Mouse (Mus musculus): ENCODE results near the gene Man2c1.

The Man2c1 gene

DNA sequence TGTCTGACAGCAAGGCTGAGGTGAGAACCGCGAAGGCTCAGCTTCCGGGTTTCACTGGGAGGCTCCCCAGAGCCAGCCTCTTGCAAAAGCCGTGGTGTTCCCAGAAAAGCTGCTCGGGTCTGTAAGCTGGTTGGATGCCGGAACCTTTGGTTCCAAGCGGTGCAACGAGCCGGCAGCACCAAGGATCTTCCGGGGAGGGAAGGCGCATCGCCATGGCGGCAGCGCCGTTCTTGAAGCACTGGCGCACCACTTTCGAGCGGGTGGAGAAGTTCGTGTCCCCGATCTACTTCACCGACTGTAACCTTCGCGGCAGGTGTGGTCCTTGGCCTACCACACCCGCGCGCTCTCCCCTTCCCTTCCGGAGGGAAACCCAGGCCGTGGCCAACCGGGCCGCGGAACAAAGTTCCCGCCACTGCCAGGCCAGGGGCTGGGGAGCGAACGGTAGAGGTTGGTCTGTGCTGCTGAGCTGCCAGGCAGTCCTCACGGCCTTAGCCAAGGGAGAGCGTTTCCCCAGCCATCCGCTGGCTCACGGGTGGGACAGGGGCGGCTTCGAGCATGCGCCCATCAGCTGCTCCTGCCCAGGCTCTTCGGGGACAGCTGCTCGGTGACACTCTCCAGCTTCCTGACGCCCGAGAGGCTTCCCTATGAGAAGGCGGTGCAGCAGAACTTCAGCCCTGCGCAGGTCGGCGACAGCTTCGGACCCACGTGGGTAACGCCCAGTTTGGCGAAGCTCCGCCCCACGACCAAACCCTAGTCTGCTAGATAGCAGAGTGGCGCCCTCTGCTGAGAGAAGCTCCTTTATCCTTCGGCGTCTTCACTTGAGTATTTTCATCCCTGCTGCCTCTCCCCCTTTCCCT is at the start of gene Man2c1:
TSS of gene Man2c1 (plus strand) at position 114 of the 857 bp plus-strand sequence.
- DNase-seq (ENCODE audit: low read depth, low spot score) = peak; percentile 98

DNA sequence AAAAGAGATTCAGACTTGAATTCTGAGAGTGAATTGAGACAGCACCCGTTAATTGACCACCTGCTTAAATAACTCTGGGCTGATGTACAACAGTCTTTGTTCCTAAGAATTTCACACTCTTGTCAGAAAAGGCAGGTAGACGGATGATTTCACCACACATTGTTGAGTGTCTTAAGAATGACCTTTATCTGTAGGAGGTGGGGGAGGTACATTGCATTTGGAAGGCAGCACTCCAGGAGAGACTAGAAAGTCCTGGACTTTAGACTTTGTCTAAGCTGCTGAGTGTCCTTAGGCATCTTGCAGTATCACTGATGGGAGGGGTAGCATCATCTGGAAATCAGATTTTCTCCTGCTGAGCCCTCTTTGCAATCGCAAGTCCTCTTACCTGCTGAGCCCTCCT is 48.3 kb upstream of the Man2c1 start:
- no peak for DNase-seq (ENCODE audit: low read depth, low spot score)

DNA sequence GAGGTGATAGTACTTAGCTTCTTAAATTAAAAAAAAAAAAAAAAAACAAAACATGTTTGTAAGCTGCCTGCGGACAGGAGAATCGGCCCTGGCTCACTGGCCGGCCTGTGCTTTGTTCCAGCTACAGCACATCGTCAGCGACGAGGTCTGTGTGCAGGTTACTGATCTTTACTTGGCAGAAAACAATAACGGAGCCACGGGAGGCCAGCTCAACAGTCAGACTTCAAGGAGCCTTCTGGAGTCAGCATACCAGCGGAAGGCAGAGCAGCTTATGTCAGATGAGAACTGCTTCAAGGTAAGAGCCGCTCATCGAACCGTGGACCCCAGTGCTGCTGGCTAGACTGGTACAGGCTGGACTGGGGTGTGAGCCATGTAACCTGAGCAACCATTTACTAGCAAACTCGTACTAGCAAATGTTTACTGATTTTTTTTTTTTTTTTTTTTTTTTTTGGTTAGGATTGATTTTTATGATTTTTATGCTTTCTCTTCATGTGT is 13.2 kb upstream of the Man2c1 start:
- DNase-seq (ENCODE audit: low read depth, low spot score) = peak; percentile 65

DNA sequence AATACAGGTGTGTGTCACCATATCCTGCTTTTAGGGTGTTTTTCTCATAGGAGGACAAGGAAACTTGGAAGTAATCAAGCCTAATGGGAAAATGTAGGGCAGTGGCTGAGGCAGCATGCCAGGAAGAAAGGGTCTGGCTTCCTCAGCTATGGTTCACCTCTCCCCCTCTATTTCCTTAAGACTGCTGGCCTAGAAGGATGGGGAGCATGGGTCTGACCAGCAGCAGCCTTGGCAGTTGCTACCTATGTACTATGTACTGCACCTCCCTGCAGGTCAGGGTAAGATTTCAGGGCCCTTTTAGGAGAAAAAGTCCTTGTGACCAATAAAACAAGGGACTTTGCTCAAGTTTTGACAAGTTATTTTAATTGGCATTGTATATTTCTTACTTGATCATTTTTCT is 849 bp upstream of the Man2c1 start:
- no peak for DNase-seq (ENCODE audit: low read depth, low spot score)

DNA sequence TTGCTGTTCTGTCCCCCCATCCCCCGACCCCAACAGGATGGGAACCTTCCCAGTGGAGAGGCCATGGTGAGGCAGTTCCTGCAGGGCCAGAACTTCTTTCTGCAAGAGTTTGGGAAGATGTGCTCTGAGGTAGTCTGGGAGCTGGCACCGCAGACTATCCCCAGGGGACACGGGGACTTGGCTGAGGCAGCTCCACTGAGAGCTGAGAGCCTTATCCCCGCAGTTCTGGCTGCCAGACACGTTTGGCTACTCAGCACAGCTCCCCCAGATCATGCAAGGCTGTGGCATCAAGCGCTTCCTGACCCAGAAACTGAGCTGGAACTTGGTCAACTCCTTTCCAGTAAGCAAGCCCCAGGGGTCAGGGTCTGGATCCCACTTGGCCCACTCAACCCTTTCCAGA is 6.8 kb downstream of the Man2c1 start:
- DNase-seq (ENCODE audit: low read depth, low spot score) = no peak

DNA sequence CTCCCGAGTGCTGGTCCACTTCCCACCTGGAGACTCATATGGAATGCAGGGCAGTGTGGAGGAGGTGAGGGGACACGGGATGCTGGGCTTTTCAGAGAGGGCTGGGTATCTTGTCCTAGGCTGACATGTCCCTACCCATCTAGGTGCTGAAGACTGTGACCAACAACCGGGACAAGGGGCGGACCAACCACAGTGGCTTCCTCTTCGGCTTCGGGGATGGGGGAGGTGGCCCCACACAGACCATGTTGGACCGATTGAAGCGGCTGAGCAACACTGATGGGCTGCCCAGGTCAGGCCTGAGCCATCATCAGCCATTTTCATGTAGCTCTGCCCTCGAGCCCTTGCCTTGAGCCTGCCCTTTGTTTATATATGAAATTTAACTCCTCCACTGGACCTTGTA is 7.3 kb downstream of the Man2c1 start:
- DNase-seq (ENCODE audit: low read depth, low spot score) = no peak

DNA sequence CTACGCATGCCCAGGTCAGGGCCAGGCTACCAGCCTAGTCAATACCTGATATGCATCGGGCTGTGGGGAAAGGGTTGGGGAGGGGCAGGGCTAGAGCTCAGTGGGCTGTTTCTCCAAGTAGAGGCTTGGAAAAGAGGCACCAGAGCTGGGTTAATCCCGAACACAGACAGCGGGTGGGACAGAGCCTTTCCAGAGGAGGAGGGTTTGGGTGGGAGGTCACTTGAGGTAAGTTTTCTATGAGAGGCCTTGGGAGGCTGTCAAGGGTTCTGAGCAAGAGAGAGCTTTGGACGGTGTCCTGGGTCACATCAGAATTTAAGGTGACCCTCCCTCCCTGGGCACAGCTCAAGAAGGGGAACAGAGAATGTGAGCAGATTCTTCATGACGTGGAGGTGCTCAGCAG is 8.0 kb downstream of the Man2c1 start:
- no peak for DNase-seq (ENCODE audit: low read depth, low spot score)

DNA sequence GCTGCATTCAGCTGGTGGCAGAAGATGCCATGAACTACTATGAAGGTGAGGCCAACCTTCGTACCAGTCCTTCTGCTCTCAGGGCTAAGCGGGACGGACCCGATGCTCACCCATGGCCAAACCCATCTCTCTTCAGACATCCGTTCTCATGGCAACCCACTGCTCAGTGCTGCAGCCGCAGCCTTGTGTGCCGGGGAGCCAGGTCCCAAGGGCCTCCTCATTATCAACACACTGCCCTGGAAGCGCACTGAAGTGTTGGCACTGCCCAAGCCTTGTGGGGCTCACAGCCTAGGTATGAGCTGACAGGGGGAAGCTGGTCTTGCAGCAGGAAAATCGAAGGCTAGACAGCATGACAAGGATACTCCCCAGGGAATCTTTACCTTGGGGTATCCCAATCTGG is 8.6 kb downstream of the Man2c1 start:
- DNase-seq (ENCODE audit: low read depth, low spot score) = no peak

DNA sequence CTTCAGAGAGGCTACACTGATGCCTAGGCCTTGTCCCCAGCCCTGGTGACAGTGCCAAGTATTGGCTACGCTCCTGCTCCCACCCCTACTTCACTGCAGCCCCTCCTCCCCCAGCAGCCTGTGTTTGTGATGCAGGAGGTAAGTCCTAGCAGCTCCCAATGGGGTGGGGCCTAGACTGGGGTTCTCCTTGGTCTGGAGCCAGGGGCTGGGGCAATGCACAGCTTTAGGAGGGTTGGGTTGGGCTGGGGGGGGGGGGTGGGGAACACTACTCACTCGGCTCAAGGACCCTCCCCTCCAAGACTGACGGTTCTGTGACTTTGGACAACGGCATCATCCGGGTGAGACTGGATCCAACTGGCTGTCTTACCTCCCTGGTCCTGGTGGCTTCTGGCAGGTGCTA is 9.1 kb downstream of the Man2c1 start:
- peak; percentile 83 for DNase-seq (ENCODE audit: low read depth, low spot score)

DNA sequence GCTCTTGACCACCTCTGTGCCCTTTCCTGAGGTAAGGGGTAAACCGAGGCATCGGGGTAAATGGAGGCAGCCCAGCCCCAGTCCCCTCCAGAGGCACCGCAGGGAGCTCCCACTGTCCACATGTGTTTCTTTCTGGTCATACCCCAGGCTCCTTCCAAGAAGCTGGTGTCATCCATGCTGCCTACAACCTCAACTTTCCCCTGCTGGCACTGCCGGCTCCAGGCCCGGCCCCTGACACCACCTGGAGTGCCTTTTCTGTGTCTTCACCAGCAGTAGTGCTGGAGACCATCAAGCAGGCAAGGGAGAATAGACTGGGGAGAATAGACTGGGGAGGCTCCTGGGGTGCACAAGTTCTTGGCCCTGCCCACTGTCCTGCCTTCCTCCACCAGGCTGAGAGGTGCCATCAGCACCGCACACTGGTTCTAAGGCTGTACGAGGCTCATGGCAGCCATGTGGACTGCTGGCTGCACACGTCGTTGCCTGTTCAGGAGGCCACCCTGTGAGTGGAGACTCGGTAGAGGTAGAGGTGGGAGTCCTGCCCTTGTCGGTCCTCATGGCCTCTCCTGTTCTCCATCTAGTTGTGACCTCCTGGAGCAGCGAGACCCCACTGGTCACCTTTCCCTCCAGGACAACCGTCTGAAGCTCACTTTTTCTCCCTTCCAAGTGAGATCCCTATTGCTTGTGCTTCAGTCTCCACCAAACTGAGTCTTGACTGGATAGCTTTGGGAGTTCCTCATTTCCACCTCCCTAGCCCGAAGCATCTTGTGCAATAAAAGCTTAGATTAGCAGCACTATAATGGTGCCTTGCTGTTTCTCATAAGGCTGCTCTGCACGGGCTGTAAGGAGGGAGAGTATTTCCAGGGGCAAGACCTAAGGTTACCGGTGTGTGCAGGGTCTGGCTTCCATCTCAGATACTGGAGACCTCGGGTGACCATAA is 11.2 kb downstream of the Man2c1 start:
- no peak for DNase-seq (ENCODE audit: low read depth, low spot score)

DNA sequence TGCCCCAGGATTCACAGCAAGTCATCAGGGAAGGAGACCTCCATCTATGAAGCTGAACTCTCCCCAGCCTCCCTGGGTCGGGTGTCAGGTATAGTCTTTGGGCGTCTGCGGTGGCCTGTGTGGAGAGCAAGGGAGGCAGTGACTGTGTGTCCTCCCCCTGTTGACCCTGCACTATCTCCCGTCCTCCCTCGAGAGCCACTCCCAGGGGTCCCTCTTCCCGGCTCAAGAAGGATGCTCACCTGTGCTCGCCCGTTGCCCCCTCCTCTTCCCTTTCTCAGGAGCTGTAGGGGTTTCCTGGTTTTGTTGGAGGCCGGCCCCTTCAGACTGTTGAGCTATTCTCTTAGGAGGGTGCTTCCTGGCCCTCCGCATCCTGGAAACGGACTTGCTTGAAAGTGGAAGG is 12.7 kb downstream of the Man2c1 start:
- DNase-seq (ENCODE audit: low read depth, low spot score) = no peak

DNA sequence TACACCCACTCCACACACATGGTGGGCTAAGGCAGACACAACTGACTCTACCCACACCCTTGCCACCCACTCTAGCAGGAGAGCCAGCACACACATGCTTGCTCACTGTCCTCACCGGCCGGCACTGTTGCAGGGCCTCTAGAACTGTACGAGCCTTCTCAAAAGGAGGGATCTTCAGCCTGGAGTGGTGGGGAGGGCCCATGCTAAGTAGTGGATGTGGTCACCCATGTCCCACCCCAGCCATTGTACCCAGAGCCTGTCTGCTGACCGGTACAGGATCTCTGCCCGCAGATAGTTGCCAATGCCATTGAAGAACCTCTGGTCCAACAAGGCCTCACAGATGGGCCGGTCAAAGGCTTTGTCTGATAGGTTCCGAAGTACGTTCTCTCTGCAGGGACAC is 14.3 kb downstream of the Man2c1 start:
- DNase-seq (ENCODE audit: low read depth, low spot score) = no peak

DNA sequence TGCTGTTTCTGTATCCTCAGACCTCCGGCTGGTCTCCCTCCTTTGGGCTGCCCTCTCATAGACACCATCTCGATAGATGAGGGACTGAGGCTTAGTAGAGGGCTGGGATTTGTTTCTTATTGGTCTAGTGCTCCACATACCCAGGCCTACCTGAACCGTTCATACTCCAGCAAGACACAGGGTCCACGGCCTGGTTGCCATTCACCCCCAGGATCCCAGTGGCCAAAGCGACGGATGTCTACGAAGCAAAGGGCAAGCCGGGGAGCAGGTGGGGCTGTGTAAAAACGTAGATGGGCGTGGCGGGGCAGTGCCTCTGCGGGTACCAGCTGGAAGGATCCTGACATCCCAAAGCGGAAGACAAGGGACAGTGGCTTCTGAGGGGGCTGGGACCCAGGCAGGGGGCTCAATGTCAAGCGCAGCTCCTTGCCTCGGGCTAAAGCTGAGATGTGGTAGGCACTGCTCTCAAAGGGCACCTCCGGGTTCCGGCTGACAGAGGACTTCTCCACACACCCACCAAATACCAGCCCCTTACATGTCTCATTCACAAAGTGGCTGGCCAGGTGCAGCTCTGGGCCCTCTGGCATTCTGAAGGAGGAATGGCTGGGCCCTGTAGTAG is 16.1 kb downstream of the Man2c1 start:
- DNase-seq (ENCODE audit: low read depth, low spot score) = no peak

DNA sequence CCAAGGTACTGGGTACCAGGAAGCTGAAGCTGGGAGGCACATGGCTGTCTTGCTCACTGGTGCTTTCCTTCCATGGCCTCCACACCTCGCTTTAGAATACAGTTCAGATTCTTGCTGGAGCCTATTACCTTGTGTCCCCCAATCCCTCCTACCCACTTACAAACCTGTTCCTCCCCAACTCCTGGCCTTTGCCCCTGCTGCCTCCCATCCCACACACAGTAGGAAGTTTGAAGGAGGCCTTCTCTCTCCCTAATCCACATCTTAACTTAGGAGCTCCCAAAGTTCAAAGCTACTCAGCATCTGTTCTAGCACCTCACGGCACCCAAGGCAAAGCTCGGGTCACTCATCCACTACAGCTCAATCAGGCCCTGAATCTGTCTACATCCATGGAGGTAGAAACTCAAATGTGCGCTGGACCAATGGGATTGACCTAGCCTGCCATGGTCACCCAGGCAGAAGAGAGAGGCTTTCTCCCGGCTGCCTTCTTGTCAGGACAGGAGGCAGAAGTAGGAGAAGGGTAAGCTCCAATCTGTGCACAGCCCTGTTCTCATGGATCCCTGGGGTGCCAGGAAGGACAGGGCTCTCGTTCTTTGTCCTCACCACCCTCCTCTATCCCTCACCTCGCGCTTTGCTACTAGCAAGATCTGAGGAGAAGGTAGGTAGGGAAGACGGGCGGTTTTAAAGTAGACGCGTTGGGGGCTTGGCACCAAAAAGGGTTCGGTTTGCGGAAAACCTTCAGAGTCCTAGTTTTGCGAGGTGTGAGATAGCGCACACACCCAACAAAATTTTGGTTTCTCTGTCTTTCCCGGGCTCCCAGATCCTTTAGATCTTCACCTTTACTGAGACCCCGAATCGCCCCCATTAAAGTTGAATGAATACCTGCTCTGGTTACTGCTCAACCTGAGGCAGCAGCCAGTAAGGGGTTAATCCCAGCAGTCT is 17.0 kb downstream of the Man2c1 start:
- DNase-seq (ENCODE audit: low read depth, low spot score) = peak; percentile 32

DNA sequence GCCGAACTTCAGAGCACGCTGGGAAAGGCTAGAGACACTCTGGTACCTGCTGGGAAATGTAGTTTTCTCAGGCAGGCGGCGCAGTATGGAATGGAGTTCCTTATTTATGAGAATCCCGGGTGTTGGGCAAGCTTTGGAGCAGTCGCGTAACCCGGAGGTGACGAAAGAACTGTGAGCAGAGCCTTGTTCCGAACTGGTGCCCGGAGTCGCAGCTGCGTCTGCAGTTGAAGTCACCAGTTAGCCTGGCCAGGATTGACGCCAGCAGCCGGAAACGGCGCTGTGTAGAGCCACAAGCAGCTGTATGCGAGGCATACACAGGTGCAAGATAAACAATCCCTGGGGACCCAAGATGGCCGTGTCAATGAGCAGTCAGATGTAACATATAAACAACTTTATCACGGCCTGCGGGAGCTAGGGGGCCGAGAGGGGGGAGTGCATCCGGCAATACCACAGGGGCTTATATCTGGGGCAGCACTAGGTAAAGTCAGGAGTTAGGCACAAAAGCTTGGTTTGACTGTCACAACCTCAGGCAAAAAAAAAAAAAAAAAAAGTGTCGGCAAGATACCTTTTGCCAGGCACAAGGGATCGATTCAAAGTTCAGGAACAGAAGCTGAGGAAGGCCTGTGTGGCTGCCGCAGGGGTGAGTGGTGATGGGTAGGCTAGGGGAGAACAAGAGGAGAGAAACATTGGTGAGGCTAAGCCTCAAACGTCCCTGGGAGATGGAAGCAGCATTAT is 17.8 kb downstream of the Man2c1 start, which contains the start of gene Neil1:
TSS of gene Neil1 (minus strand) at position 162 of the 735 bp plus-strand sequence.
- peak; percentile 90 for DNase-seq (ENCODE audit: low read depth, low spot score)

DNA sequence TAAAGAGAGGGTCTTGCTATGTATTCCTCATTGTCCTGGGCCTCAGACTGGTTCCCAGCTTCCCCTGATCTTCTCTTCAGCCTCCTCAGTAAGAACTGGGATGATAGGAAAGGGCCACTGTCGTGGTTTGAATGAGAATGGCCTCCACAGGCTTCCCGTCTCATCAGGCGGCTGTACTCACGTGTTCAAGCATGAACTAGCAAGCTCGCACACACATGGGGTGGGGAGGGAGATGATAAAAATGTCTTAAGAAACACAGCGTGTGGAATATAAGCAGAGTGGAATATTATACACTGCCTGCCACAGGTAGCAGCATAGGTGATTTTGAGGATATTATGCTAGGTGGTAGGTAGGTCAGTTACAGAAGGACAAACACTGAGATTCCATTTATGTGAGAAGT is 18.5 kb downstream of the Man2c1 start:
- DNase-seq (ENCODE audit: low read depth, low spot score) = peak; percentile 42

DNA sequence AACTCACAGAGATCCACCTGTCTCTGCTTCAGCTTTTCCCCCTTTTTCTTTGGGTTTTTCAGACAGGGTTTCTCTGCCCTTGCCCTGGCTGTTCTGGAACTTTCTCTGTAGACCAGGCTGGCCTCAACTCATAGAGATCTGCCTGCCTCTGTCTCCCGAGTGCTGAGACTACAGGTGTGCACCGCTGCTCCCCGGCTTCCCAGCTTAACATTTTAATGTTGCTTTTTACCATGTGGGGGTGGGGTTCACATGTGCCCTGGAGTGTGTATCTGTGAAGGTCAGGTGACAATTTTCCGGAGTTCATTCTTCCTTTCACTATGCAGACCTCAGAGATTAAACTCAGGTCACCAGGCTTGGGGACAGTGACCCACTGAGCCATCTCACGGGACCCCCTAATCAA is 19.7 kb downstream of the Man2c1 start:
- no peak for DNase-seq (ENCODE audit: low read depth, low spot score)

DNA sequence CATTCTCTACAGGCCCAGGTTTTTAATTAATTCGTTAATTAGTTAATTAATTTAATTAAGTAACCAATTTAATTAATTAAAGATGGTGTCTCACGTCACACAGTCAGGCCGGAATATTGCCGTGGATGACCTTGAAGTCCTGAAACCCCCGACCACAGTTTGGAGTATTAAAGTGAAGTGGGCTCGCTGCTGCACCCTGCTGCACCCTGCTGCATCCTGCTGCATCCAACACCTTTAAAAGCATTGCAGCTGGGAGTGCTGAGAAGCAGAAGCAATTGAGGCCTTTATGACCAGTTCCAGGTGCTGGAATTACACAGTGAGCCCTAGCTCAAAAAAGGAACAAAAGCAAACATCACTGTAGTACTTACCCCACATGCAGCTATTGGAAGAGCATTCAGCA is 21.8 kb downstream of the Man2c1 start:
- DNase-seq (ENCODE audit: low read depth, low spot score) = no peak

DNA sequence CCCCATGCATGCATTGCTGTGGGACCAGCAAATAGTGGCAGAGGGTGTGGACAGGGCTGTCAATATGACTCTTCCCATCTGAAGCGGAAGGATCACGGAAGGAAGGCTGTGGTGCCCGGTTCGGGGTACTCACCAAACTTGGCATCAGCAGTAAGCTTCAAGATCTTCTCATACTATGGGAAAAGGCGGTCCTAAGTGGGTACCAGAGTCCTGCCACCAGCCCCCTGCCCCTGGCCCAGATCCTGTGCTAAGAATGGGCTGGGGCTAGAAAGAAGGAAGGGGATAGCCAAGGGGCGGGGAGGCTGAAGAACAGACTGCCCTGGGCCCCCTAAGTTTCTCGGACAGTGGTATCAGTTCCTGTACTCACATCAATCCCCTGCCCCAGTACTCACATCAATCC is 25.9 kb downstream of the Man2c1 start:
- no peak for DNase-seq (ENCODE audit: low read depth, low spot score)

DNA sequence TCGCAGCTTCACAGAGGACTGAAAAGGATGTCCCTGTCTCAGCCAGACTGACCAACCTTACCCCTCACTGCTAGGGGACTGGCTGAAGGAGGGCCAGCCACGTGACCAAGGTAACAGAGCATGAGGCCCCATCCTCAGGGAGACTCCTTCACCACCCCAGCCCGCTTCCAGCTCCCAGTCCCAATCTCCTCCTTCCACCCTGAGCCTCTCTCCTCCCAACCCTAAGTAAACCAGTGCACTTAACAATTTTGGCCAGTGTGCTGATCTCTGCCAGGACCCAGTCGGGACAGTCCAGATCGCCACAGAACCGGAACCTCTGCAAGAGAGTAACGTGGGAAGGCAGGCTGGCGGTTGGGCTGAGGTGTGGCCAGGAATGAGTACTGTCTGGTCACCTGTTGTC is 26.3 kb downstream of the Man2c1 start:
- no peak for DNase-seq (ENCODE audit: low read depth, low spot score)

Data from ZHBTc4 (cell line).